Mouse (Mus musculus): ENCODE measurements around the gene Pigk. TPM values are rescaled to one million over a fixed set of nuclear protein-coding genes. Genes with fewer than 3 reads are reported as not detected.

Gene Pigk
- polyA plus RNA-seq (2014; fragmentation: Nextera tagmentation; extraction: Ambion mirVana) = 54.2 and 55.8 TPM in 2 replicates

DNA sequence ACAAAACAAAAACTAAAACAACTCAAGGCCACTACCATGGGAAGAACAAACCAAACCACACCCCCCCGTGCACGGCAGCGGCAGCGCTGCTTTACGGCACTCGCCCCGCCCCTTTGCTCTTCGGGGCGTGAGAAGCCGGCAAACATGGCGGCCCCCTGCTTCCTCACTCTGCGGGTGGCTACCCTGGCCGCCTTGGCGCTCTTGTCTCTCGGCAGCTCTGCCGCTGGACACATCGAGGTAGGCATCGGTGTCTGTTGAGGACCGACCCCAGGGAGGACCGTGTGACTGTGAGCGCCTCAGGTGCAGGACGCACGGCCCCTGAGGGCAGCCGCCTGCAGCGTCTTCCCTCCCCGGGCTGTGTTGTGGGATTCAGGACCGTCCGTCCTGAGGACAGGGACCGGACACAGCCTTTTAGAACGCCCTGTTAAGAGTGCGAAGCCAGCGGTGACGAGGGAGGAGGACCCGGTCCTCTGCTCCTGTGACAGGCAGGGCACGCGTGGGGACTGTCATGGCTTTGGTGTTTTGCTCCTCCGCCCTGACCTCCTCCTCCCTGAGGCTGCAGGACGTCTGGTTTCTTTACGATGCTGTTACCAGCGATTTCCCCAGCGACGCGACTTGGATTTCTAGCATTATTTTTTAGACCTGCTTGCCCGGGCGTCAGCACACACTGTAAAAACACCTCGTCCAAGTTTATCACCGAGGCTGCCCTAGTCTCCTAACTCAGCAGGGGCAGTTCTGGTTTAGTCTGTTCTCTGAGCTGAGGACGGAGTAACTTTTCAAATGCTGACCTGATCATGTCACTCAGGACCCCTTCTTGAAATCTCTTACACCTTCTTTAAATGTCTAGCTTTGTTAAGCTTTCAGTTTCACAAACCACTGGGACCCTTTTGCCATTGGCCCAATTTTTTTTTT, at the start of gene Pigk:
Gene Pigk (plus strand): TSS at position 110 of the 912 bp plus-strand sequence.
- under 1% methylated on average over 34 of the region's 48 CpGs for WGBS
- DNase-seq (ENCODE audit: low spot score) (peak; percentile 94), ATAC-seq (ENCODE audit: low read depth) (peak; percentile 93)
- peak within 1 kb of the TSS; percentile 77 for H3K9ac ChIP-seq (ENCODE audit: low read depth, low read length)
- H3K9me3 ChIP-seq (ENCODE audit: control insufficient read depth, low read length) = no peaks in the 10 kb centered on the region
- 0 out of 2 replicates have a peak, but pooled peaks cover 2% of the 10 kb centered on the region for H3K4me1 ChIP-seq (ENCODE audit: control insufficient read depth, insufficient read depth, low read length)
- H3K27me3 ChIP-seq (replicated peaks; ENCODE audit: control insufficient read depth, insufficient read depth, low read length) = no peaks in the 10 kb centered on the region
- peak within 1 kb of the TSS; percentile 79 for H3K4me2 ChIP-seq (ENCODE audit: low read depth, low read length)
- no peaks in the 10 kb centered on the region for H3K36me3 ChIP-seq (ENCODE audit: control insufficient read depth, insufficient read depth, low read length)
- no peak within 1 kb of the TSS for H3K27ac ChIP-seq (replicated peaks; ENCODE audit: low read depth, low read length)
- peak within 1 kb of the TSS; percentile 87 for H3K4me3 ChIP-seq (ENCODE audit: low read depth, low read length)

GRCm38 (mm10) chr3:152666991-152667355, 46.9 kb upstream of the Pigk start:
- ATAC-seq (ENCODE audit: low read depth) = no peak
- Histone ChIP-seq H3K4me1 (ENCODE audit: control insufficient read depth, insufficient read depth, low read length) (no peaks in the 10 kb centered on the region), H3K36me3 (ENCODE audit: control insufficient read depth, insufficient read depth, low read length) (no peaks in the 10 kb centered on the region), H3K27ac (replicated peaks; ENCODE audit: low read depth, low read length) (no peak overlapping the region), H3K4me3 (ENCODE audit: low read depth, low read length) (peak overlapping the region; percentile 55), H3K9me3 (ENCODE audit: control insufficient read depth, low read length) (no peaks in the 10 kb centered on the region), H3K27me3 (replicated peaks; ENCODE audit: control insufficient read depth, insufficient read depth, low read length) (peaks cover 37% of the 10 kb centered on the region), H3K4me2 (ENCODE audit: low read depth, low read length) (peak overlapping the region; percentile 98), H3K9ac (ENCODE audit: low read depth, low read length) (no peak overlapping the region)
- 1% methylated on average over 13 of the region's 16 CpGs for WGBS
- DNase-seq (ENCODE audit: low spot score) = no peak

GRCm38 (mm10) chr3:152667356-152668211, 46.3 kb upstream of the Pigk start:
- H3K4me2 ChIP-seq (ENCODE audit: low read depth, low read length) = peak overlapping the region; percentile 98
- no peak overlapping the region for H3K27ac ChIP-seq (replicated peaks; ENCODE audit: low read depth, low read length)
- peaks cover 37% of the 10 kb centered on the region for H3K27me3 ChIP-seq (replicated peaks; ENCODE audit: control insufficient read depth, insufficient read depth, low read length)
- no peaks in the 10 kb centered on the region for H3K4me1 ChIP-seq (ENCODE audit: control insufficient read depth, insufficient read depth, low read length)
- no peaks in the 10 kb centered on the region for H3K9me3 ChIP-seq (ENCODE audit: control insufficient read depth, low read length)
- peak overlapping the region; percentile 55 for H3K4me3 ChIP-seq (ENCODE audit: low read depth, low read length)
- ATAC-seq (ENCODE audit: low read depth) (peak; percentile 83), DNase-seq (ENCODE audit: low spot score) (peak; percentile 58)
- no peaks in the 10 kb centered on the region for H3K36me3 ChIP-seq (ENCODE audit: control insufficient read depth, insufficient read depth, low read length)
- peak overlapping the region; percentile 67 for H3K9ac ChIP-seq (ENCODE audit: low read depth, low read length)
- under 1% methylated on average over 38 of the region's 82 CpGs for WGBS

DNA sequence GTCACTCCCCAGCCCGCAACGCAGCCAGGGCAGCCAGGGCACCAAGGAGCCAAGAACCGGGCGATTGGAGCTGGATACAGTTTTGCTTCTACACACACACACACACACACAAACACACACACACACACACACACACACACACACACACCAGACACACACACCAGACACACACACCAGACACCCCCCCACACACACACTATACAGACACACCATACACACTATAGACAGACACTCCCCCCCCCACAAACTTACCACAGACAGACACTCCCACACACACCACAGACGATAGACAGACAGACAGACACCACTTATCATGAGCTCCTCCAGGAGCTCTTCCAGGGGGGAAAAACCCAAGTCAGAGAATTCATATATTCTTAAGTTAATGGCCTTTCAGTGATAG, 45.7 kb upstream of the Pigk start, which contains the start of gene Ak5:
Gene Ak5 (minus strand): TSS at position 122 of the 400 bp plus-strand sequence.
- Histone ChIP-seq H3K9ac (ENCODE audit: low read depth, low read length) (peak within 1 kb of the TSS; percentile 67), H3K9me3 (ENCODE audit: control insufficient read depth, low read length) (no peaks in the 10 kb centered on the region), H3K4me3 (ENCODE audit: low read depth, low read length) (peak within 1 kb of the TSS; percentile 55), H3K27me3 (replicated peaks; ENCODE audit: control insufficient read depth, insufficient read depth, low read length) (peaks cover 37% of the 10 kb centered on the region), H3K36me3 (ENCODE audit: control insufficient read depth, insufficient read depth, low read length) (no peaks in the 10 kb centered on the region), H3K4me2 (ENCODE audit: low read depth, low read length) (peak within 1 kb of the TSS; percentile 98), H3K27ac (replicated peaks; ENCODE audit: low read depth, low read length) (no peak within 1 kb of the TSS), H3K4me1 (ENCODE audit: control insufficient read depth, insufficient read depth, low read length) (no peaks in the 10 kb centered on the region)
- WGBS = 6% methylated on average over 3 of the region's 5 CpGs
- no peak for ATAC-seq (ENCODE audit: low read depth)
- no peak for DNase-seq (ENCODE audit: low spot score)

GRCm38 (mm10) chr3:152668793-152669192, 45.1 kb upstream of the Pigk start:
- Histone ChIP-seq H3K36me3 (ENCODE audit: control insufficient read depth, insufficient read depth, low read length) (no peaks in the 10 kb centered on the region), H3K4me2 (ENCODE audit: low read depth, low read length) (no peak overlapping the region), H3K9ac (ENCODE audit: low read depth, low read length) (no peak overlapping the region), H3K9me3 (ENCODE audit: control insufficient read depth, low read length) (no peaks in the 10 kb centered on the region), H3K4me1 (ENCODE audit: control insufficient read depth, insufficient read depth, low read length) (no peaks in the 10 kb centered on the region), H3K27me3 (replicated peaks; ENCODE audit: control insufficient read depth, insufficient read depth, low read length) (peaks cover 35% of the 10 kb centered on the region), H3K27ac (replicated peaks; ENCODE audit: low read depth, low read length) (no peak overlapping the region), H3K4me3 (ENCODE audit: low read depth, low read length) (no peak overlapping the region)
- ATAC-seq (ENCODE audit: low read depth) (no peak), DNase-seq (ENCODE audit: low spot score) (no peak)
- WGBS = 67% methylated on average over 2 of the region's 2 CpGs

DNA sequence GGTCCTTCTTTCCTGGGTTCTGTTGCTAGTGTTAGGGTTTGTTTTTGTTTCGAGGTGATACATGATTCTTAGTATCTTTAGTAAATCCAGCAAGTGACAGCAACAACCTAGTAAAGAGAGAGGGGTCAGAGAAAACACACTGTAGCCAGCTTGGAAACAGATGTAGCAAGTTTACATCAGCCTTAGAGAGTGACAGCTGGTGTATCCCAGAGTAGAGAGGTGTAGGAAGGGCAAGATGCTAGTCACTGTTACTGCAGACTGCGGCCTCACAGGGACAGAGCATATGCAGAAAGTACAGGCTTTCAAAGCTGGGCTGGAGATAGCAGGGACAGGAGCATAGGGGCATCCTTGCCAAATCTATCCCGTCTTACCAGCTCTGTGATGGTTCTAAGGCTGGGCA, 44.1 kb upstream of the Pigk start:
- no peak for DNase-seq (ENCODE audit: low spot score)
- no peak overlapping the region for H3K27ac ChIP-seq (replicated peaks; ENCODE audit: low read depth, low read length)
- peaks cover 35% of the 10 kb centered on the region for H3K27me3 ChIP-seq (replicated peaks; ENCODE audit: control insufficient read depth, insufficient read depth, low read length)
- H3K36me3 ChIP-seq (ENCODE audit: control insufficient read depth, insufficient read depth, low read length) = no peaks in the 10 kb centered on the region
- no peak overlapping the region for H3K4me2 ChIP-seq (ENCODE audit: low read depth, low read length)
- H3K9me3 ChIP-seq (ENCODE audit: control insufficient read depth, low read length) = no peaks in the 10 kb centered on the region
- no peak overlapping the region for H3K9ac ChIP-seq (ENCODE audit: low read depth, low read length)
- 69% methylated on average over 3 of the region's 3 CpGs for WGBS
- H3K4me1 ChIP-seq (ENCODE audit: control insufficient read depth, insufficient read depth, low read length) = no peaks in the 10 kb centered on the region
- no peak for ATAC-seq (ENCODE audit: low read depth)
- H3K4me3 ChIP-seq (ENCODE audit: low read depth, low read length) = no peak overlapping the region

GRCm38 (mm10) chr3:152674663-152675062, 39.2 kb upstream of the Pigk start:
- Histone ChIP-seq H3K4me1 (ENCODE audit: control insufficient read depth, insufficient read depth, low read length) (no peaks in the 10 kb centered on the region), H3K27me3 (replicated peaks; ENCODE audit: control insufficient read depth, insufficient read depth, low read length) (no peaks in the 10 kb centered on the region), H3K4me3 (ENCODE audit: low read depth, low read length) (no peak overlapping the region), H3K4me2 (ENCODE audit: low read depth, low read length) (no peak overlapping the region), H3K9me3 (ENCODE audit: control insufficient read depth, low read length) (no peaks in the 10 kb centered on the region), H3K27ac (replicated peaks; ENCODE audit: low read depth, low read length) (no peak overlapping the region), H3K36me3 (ENCODE audit: control insufficient read depth, insufficient read depth, low read length) (no peaks in the 10 kb centered on the region), H3K9ac (ENCODE audit: low read depth, low read length) (no peak overlapping the region)
- no peak for ATAC-seq (ENCODE audit: low read depth)
- WGBS = 69% methylated on average over 6 of the region's 6 CpGs
- no peak for DNase-seq (ENCODE audit: low spot score)

DNA sequence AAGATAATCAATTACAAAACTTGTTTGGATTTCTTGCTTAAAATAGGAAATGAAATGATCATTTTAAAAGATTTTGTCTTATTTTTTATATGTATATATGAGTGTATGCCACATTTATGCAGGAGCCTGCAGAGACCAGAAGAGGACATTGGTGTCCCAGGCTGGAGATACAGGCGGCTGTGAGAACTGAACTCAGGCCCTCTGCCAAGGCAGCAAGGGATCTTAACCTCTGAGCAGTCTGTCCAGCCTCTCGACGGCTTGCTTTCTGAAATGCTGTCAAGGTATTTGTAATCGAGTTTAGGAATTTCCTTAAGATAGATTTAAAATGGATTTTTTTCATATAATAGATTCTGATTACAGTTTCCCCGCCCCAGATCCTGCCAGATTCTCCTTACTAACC, 25.4 kb upstream of the Pigk start:
- no peaks in the 10 kb centered on the region for H3K36me3 ChIP-seq (ENCODE audit: control insufficient read depth, insufficient read depth, low read length)
- H3K27ac ChIP-seq (replicated peaks; ENCODE audit: low read depth, low read length) = no peak overlapping the region
- ATAC-seq (ENCODE audit: low read depth) = no peak
- no peak overlapping the region for H3K9ac ChIP-seq (ENCODE audit: low read depth, low read length)
- no peaks in the 10 kb centered on the region for H3K9me3 ChIP-seq (ENCODE audit: control insufficient read depth, low read length)
- no peak overlapping the region for H3K4me3 ChIP-seq (ENCODE audit: low read depth, low read length)
- H3K4me1 ChIP-seq (ENCODE audit: control insufficient read depth, insufficient read depth, low read length) = no peaks in the 10 kb centered on the region
- H3K4me2 ChIP-seq (ENCODE audit: low read depth, low read length) = no peak overlapping the region
- DNase-seq (ENCODE audit: low spot score) = no peak
- WGBS = 77% methylated on average over 5 of the region's 5 CpGs
- no peaks in the 10 kb centered on the region for H3K27me3 ChIP-seq (replicated peaks; ENCODE audit: control insufficient read depth, insufficient read depth, low read length)
